Mouse (Mus musculus) erythroblast, embryonic 14.5 days (primary cell): Measurements from ENCODE around the gene Tada2b. TPM values are rescaled to one million over a fixed set of nuclear protein-coding genes. Genes with fewer than 3 reads are reported as not detected.

Experiments used
- H3K27me3 ChIP-seq: 2 replicates; pipeline ENCODE4 v1.6.1; 2012; ENCODE audit warnings: inconsistent platforms; ENCODE audit not compliant: control insufficient read depth
- H3K36me3 ChIP-seq: 2 replicates; pipeline ENCODE4 v1.6.1; 2012; ENCODE audit warnings: mild to moderate bottlenecking, inconsistent platforms; ENCODE audit not compliant: control insufficient read depth
- H3K4me1 ChIP-seq: 2 replicates; pipeline ENCODE4 v1.6.1; 2012; ENCODE audit warnings: inconsistent platforms; ENCODE audit not compliant: control insufficient read depth
- H3K4me3 ChIP-seq: replicated peaks from 2 replicates; pipeline ENCODE3; 2012; ENCODE audit warnings: moderate library complexity, mild to moderate bottlenecking, inconsistent platforms
- H3K9me3 ChIP-seq: 2 replicates; pipeline ENCODE4 v1.6.1; 2012; ENCODE audit warnings: low read length, inconsistent platforms, mixed read lengths; ENCODE audit not compliant: control insufficient read depth
- GATA1 ChIP-seq: IDR thresholded peaks from 2 replicates; pipeline ENCODE4 v1.6.1; 2012; ENCODE audit warnings: low read length, inconsistent platforms, mixed read lengths
- TAL1 ChIP-seq: IDR thresholded peaks from 3 replicates; pipeline ENCODE4 v1.6.1; 2012; ENCODE audit warnings: low read length, inconsistent platforms, mixed read lengths
- polyA plus RNA-seq: library from polyadenylated mRNA; stranded (reverse); fragments of >175 nt; gene quantifications from 2 replicates; pipeline ENCODE4 v1.2.3, GENCODE M21; 2012

Gene Tada2b
- polyA plus RNA-seq, 1 experiment: 1.1 TPM

DNA sequence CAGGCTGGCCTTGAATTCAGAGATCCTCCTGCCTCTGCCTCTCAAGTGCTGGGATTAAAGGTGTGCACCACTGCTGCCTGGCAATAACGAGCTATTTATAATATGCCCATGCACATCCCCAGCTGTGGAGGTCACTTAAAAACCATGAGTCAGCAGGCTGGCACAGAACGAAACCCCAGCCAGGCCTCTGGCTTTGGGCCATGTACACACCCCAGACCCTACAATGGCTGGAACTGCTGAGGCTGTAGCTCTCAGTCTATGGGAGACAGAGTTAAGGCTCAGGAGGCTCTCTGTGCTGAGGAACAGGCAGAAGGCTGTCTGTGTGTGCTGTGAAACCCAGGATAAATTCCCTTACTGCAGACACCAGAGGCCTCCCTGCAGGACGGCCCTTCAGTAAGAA, 43.3 kb downstream of the Tada2b start:
- H3K4me1 ChIP-seq: no peaks in the 10 kb centered on the region
- no peaks in the 10 kb centered on the region for H3K9me3 ChIP-seq
- peaks cover 3% of the 10 kb centered on the region for H3K27me3 ChIP-seq
- H3K4me3 ChIP-seq: no peak overlapping the region
- H3K36me3 ChIP-seq: no peaks in the 10 kb centered on the region
- TF ChIP-seq GATA1 (no peak), TAL1 (no peak)

DNA sequence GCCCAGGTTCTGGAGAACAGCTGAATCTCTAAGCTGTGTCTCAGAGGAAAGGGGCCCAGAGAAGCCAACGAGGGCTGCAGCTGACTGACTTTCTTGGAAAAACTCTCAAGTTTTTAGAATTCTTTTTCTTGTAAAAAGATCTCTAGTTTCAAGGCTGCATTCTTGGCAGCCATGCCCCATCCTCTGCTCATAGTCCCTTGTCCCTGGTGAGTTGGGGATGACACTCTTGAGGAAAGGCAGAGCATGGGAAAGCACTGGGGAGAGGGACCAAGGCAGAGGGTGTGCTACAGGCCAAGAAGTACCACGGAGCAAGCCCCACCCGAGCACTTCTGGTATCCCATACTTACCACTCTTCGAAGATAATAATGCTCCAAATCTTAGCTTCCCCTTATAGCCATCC, 47.2 kb downstream of the Tada2b start:
- H3K27me3 ChIP-seq: no peaks in the 10 kb centered on the region
- H3K36me3 ChIP-seq: no peaks in the 10 kb centered on the region
- TF ChIP-seq GATA1 (no peak), TAL1 (no peak)

DNA sequence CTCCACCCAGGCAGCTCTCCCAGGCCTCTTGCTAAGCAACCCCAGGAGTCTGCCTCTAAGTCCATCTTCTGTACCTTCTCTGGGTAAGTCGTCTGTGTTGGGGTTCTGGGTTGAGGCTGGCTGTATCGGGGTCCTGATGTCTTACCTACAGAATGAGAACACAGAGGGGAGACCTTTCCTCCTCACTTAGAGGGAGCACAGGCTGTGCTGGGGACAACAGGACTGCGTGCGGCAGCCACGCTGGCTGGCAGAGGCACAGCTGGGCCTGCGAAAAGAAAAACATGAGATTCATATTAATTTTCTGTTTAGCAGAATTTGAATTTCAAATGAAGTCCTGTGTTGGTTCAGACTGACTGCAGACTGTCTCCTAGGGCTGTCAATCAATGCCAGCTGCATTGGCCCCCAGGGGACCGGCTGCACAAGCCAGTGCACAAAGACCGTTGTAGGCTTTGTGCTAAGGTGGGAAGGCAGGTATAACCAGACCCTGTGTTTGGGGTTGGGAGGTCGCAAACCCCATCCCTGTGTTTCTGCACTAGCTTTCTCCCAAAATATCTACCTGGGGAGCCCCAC, 49.6 kb downstream of the Tada2b start:
- no peaks in the 10 kb centered on the region for H3K27me3 ChIP-seq
- no peak overlapping the region for H3K4me3 ChIP-seq
- H3K4me1 ChIP-seq: no peaks in the 10 kb centered on the region
- H3K9me3 ChIP-seq: no peaks in the 10 kb centered on the region
- no peak for TF ChIP-seq TAL1
- no peak for TF ChIP-seq GATA1
- H3K36me3 ChIP-seq: no peaks in the 10 kb centered on the region

More for the DNA sequence above, 47.2 kb downstream of the Tada2b start:
- H3K9me3 ChIP-seq: no peaks in the 10 kb centered on the region
- H3K4me1 ChIP-seq: no peaks in the 10 kb centered on the region
- no peak overlapping the region for H3K4me3 ChIP-seq

DNA sequence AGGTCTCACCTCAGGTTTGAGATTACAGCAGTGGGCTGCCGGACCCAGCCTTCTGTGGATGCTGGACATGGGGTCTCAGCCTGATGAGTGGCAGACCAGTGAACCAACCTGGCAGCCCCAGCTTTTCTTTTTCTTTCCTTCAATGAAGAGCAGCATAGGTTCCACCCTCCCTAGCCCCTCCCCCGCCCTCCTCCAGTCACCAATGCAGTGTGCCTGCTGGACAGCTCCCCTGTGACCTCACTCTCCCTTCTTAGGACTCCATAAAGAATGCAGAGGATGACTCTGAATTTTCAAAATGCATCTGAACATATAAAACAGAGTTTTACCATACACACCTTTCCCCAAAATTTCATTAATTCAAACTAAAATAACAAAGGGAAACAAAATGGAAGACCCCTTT, 52.4 kb downstream of the Tada2b start:
- Histone ChIP-seq H3K9me3 (no peaks in the 10 kb centered on the region), H3K4me3 (no peak overlapping the region), H3K36me3 (no peaks in the 10 kb centered on the region), H3K27me3 (no peaks in the 10 kb centered on the region), H3K4me1 (no peaks in the 10 kb centered on the region)
- TF ChIP-seq TAL1 (no peak), GATA1 (no peak)

DNA sequence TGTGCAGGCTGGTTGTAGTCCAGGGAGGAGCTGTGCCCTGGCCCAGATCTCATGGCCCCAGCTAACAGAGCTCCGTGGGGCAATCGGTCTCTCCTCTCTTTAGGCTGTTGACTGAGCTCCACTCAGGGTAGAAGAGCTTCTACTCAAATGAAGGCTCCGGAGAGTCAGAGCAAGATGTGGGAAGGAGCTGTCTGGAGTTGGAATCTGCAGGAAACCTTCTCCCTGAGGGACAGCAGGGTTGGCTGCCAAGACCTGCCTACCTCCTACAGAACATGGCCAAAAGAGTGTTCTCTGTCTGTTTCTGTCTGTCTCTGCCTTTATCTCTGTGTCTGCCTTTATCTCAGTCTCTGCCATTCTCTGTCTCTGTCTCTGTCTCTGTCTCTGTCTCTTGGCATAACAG, 54.5 kb downstream of the Tada2b start:
- TF ChIP-seq TAL1 (no peak), GATA1 (no peak)
- no peaks in the 10 kb centered on the region for H3K36me3 ChIP-seq
- H3K9me3 ChIP-seq: no peaks in the 10 kb centered on the region
- H3K27me3 ChIP-seq: no peaks in the 10 kb centered on the region
- H3K4me3 ChIP-seq: no peak overlapping the region
- no peaks in the 10 kb centered on the region for H3K4me1 ChIP-seq

DNA sequence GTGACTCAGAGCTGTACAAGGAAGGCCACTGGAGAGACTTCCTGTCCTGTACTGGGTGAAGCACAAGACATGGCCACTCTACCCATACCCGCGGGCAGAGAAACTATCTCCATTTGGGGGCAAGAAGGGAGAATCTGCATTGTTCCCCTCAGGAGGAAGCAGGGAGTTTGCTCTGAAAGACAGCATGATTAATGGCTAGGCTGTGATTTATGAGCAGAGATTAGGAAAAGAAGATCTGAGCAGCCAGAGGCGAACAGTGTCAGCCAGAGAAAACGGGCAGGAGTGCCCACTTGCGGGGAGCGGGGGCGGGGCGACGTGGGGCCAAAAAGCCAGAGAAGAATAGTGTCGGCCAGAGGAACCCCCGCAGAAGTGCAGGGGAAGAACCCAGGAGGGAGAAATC, 56.3 kb downstream of the Tada2b start:
- no peaks in the 10 kb centered on the region for H3K9me3 ChIP-seq
- no peaks in the 10 kb centered on the region for H3K36me3 ChIP-seq
- no peaks in the 10 kb centered on the region for H3K27me3 ChIP-seq
- TF ChIP-seq TAL1: no peak
- no peak for TF ChIP-seq GATA1
- no peak overlapping the region for H3K4me3 ChIP-seq
- no peaks in the 10 kb centered on the region for H3K4me1 ChIP-seq

DNA sequence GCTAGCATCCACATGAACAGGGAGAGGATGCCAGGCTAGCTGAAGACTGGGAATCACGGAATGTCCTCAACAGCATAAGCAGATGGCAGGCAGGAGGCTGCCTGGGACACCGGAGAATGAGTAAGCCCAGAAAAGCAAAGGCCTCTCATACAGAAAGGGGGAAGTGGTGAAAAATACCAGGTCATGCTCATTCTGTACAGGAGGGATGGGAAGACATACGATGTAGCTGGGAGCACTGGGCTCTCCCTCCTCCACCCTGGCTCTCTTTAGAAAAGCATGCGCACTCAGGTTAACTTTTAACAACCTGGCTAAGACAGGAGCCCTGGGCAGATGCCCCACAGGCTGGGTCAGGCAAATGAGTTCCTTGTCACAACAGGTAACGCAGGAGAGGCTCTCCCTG, 57.7 kb downstream of the Tada2b start:
- Histone ChIP-seq H3K27me3 (no peaks in the 10 kb centered on the region), H3K36me3 (no peaks in the 10 kb centered on the region), H3K9me3 (no peaks in the 10 kb centered on the region), H3K4me1 (no peaks in the 10 kb centered on the region), H3K4me3 (no peak overlapping the region)
- TF ChIP-seq GATA1: no peak
- no peak for TF ChIP-seq TAL1

DNA sequence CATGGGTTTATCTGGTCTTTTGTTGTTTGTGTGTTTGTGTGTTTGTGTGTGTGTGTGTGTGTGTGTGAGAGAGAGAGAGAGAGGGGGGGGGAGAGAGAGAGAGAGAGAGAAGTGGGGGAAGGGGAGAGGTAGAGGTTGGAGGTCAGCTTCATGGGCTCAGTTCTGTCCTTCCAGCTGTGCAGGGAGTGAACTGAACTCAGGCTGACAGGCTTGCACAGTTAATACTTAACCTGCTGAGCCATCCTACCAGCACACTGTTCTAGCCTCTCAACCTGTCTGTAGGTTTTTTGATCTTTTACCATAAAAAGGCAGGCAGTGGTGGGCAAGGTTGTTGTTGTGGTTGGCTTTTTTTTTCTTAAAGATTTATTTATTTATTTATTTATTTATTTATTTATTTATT, 59.4 kb downstream of the Tada2b start:
- Histone ChIP-seq H3K27me3 (no peaks in the 10 kb centered on the region), H3K4me3 (no peak overlapping the region), H3K36me3 (no peaks in the 10 kb centered on the region), H3K9me3 (no peaks in the 10 kb centered on the region), H3K4me1 (no peaks in the 10 kb centered on the region)
- TF ChIP-seq TAL1 (no peak), GATA1 (no peak)

Other genes starting within 250 kb of the Tada2b start
- not detected in 2 replicates for gene Sorcs2, start 86.1 kb downstream of the Tada2b start, polyA plus RNA-seq
- gene Grpel1, start 19.3 kb downstream of the Tada2b start, polyA plus RNA-seq: 1.6 and 1.9 TPM in 2 replicates
- gene Ccdc96, start 303 bp upstream of the Tada2b start, polyA plus RNA-seq: 0.06 and 0.10 TPM in 2 replicates
- 0.42 and 0.47 TPM in 2 replicates for gene Tbc1d14, start 109.0 kb upstream of the Tada2b start, polyA plus RNA-seq
- gene D5Ertd579e, start 211.7 kb upstream of the Tada2b start, polyA plus RNA-seq: 1.6 and 2.0 TPM in 2 replicates